Mouse (Mus musculus) gastrocnemius, adult 2 months (tissue): ENCODE data around the gene Mtap. TPM values are rescaled to one million over a fixed set of nuclear protein-coding genes. Genes with fewer than 3 reads are reported as not detected.

Source experiments
- DNase-seq: peaks from one replicate; pipeline ENCODE4 v3.0.0; 2022
- H3K27ac ChIP-seq: fragments of 200-600 bp; 2 replicates; pipeline ENCODE4 v1.8.1; 2022; ENCODE audit warnings: mild to moderate bottlenecking
- H3K4me3 ChIP-seq: fragments of 200-600 bp; 2 replicates; pipeline ENCODE4 v1.8.1; 2022; ENCODE audit warnings: mild to moderate bottlenecking, moderate library complexity
- CTCF ChIP-seq: fragments of 200-600 bp; IDR thresholded peaks from 2 replicates; pipeline ENCODE4 v1.8.1; 2022; ENCODE audit warnings: antibody characterized with exemption, mild to moderate bottlenecking, moderate library complexity
- intact Hi-C: fragments of 180-260 bp; cut with DNase I; formaldehyde crosslinking; loops from one replicate; pipeline ENCODE4 v1.15.1; 2025
- total RNA-seq, 2 experiments: library from RNA; stranded (reverse); gene quantifications; 2 replicates each; pipeline ENCODE4 v1.2.3; 2021

Gene Mtap
- total RNA-seq, 2 experiments from 2014 or later, result 13.9 to 15.3 TPM

DNA sequence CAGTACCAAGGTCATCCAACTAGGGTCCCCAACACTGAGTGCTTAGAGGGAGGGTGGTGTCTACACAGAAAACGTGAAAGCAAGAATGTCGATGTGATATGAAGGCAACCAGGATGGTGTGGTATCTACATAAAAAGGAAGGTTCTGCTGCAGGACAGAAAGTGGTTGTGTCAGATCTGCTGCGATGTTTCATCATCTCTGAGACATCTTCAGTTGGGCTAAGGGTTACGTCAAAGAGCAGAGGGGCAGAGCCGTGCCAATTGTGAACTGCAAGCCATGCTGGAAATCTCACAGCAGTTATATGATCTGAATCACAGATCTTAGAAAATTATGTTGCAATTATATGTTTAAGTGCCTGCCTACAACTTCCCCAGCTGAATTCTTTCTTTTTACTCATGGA lies 16.6 kb upstream of the Mtap start:
- no peak for DNase-seq
- no peak overlapping the region for H3K27ac ChIP-seq
- TF ChIP-seq CTCF, result no peak
- H3K4me3 ChIP-seq, result no peak overlapping the region
- intact Hi-C loops, result no loop called here

DNA sequence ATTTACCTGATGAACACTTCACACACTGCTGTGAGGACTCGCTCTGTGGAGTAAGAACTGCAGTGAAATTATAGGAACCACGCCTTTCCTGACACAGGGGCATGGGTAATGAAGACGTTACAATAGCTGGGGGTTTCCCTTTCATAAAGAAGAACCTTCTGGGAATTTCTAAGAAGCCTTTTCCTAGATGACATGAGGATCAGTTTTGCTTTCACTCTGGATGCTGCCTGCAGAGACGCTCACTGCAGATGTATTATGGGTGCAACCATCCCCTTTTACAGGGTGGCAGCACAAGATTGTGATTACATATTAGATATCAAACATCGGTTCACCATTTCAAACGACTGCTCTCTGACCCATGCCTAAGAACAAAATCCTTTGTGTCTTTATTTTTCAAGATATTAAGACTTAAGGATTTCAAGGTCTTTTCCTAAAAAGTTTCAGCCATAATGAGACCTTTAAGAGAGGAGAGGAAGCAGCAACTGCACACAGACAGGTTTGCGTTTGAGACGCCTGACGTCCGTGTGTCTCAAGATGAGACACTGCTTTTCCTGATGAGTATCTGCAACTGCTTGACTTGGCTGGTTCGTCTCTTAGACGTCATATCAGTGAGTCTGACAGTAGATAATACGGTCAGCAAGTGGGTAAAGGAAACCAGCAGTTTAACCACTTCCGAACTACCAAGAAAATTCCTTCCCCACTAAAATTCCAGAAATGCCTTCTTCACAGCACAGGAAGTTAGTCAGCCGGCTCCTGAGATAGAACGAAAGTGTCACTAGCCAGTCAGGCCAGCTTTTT lies 13.3 kb upstream of the Mtap start:
- DNase-seq, result no peak
- Histone ChIP-seq H3K4me3 (peak overlapping the region; percentile 17; the same call in 1 of the 2 replicates), H3K27ac (no peak overlapping the region)
- no peak for TF ChIP-seq CTCF
- intact Hi-C loops, result no loop called here

- intact Hi-C loops, result no loop called here
- no peak for TF ChIP-seq CTCF
These were observed 9.2 kb upstream of the Mtap start for GRCm38 (mm10) chr4:89127674-89128073.

DNA sequence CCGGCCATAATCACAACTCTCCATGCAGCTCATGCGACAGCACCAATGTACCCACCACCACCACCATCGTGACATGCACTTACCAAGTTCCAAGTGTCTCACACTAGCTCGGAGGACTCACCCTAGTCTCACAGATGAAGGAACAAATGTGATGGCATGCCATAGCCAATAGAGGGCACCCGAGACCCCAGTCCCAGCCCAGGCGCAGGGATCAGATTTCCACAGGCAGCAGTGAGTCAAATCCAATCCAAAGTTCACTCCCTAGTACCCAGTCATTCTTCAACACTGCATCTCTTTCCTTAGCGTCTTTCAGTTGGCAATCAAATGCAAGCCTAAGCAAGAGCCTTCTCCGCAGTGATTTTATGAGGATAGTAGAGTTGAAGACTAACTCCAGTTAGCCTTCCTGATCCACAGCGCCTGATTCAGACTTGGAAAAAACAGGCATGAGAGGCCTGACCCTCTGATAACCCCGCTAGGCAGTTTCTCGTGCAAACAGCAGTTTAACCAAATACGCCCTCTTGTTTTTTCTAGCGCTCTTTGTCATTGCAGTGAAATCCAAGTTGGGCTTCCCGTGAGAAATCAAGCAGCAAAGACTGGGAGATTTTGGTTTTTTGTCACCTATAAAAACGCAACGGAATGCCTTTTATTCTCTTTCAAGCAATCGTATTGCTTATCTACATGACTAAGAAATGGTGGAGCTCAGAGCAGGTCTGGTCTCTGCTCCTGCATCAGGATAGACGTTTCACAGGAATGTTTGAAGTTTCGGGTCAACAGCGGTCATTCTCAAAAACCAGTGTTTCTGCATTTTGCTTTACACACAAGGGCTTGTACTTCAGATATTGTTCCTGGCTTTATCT lies 8.6 kb upstream of the Mtap start:
- intact Hi-C loops, result no loop called here
- no peak overlapping the region for H3K27ac ChIP-seq
- peak; percentile 64 for TF ChIP-seq CTCF
- H3K4me3 ChIP-seq, result no peak overlapping the region
- peak; percentile 41 for DNase-seq

More at GRCm38 (mm10) chr4:89127674-89128073, 9.2 kb upstream of the Mtap start:
- no peak overlapping the region for H3K27ac ChIP-seq
- H3K4me3 ChIP-seq, result no peak overlapping the region
- DNase-seq, result no peak

DNA sequence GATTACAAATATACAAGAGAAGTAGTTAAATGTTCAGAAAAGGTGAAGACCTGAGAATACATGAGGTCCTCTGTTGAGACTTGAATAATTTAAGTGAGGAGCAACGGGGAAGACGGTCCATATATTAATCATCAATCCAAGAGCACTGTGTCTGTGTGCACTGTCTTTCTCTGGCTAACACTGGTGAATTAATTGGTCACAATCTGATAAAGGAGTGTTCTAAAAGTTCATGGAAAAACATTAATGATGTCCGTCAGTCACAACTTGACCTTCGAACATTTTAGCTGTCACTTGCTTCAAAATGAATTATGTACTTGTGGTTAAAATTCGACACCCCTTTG lies 8.0 kb upstream of the Mtap start:
- TF ChIP-seq CTCF, result no peak
- no peak overlapping the region for H3K27ac ChIP-seq
- no peak for DNase-seq
- no peak overlapping the region for H3K4me3 ChIP-seq
- intact Hi-C loops, result loop anchor here (1.0 kb wide), 1 partner anchor 257 kb away; no protein-coding TSS in a partner anchor

DNA sequence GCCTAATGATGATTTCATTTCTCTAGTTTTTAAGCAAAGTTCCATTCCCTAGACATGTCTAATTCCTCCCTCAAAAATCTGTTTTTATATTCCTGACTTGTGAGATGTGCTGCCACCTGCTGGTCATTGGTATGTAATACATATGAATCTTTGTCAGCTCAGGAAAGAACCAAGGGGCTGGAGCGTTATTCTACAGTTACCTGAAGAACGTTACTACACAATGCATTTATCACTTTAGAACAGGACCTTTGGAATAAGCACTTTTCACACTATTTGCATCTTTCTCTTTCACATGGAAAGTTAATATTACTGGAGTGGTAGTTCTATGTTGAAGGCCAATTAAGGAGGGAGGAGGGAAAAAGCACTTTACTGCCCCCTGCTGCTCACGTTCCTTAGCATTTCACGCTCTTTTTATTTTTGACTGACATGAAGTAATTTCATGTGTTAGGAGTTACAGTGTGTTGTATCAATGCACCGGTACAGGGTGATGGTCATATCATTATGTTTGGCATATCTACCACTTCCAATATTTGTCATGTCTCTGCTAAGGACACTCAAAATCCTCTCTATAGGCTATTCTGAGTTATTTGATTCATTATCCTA lies 7.5 kb upstream of the Mtap start:
- peak; percentile 71 for TF ChIP-seq CTCF
- intact Hi-C loops, result loop anchor here (1.0 kb wide), 1 partner anchor 257 kb away; no protein-coding TSS in a partner anchor
- Histone ChIP-seq H3K27ac (no peak overlapping the region), H3K4me3 (peak overlapping the region; percentile 52)
- peak; percentile 56 for DNase-seq

- intact Hi-C loops, result no loop called here
- Histone ChIP-seq H3K4me3 (no peak overlapping the region), H3K27ac (no peak overlapping the region)
- DNase-seq, result no peak
- TF ChIP-seq CTCF, result no peak
These were observed 5.1 kb upstream of the Mtap start for GRCm38 (mm10) chr4:89131795-89132194.

GRCm38 (mm10) chr4:89136356-89136755 lies 566 bp upstream of the Mtap start:
- peak overlapping the region; percentile 90 for H3K27ac ChIP-seq
- intact Hi-C loops, result loop anchor here (5.0 kb wide), 1 partner anchor 199 kb away; no protein-coding TSS in a partner anchor
- no peak for DNase-seq
- TF ChIP-seq CTCF, result no peak
- H3K4me3 ChIP-seq, result peak overlapping the region; percentile 85

DNA sequence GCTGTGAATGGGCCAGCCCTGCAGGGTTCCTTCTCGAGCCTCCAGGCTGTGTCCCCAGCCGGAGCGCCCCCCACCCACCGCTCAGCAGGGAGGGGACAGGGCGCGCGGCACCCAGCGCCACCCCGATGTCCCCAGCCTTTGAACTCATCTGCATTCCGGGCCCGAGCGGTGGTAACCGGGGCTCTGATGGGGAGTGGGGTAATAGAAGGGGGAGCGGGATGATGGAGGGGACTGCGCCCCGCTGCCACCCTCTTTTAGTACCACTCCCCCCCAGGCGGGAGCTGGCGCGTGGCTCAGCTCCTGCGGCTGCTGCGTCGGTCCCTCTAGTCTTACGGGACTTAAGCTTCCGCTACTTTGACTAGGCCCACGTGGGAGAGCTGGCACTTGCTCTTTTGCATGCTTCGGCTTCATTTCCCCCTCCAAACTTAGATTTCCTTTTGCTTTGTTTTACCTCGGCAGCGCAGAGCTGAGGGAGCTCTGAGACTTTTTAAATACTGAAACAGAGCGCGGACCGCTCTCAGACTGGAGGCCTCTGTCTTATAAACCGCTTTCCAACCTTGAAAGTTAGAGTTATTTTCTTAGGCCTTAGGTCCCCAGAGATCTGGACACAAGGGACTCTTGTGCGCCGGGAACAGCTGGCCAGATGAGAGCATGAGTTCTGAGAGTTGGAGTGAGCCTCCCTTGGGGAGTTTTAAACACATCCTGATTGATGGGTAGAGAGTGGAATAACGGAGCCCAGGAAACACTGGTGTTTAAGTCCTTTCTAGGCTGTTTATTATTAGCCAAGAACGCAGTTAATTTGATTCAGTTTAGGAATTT lies 829 bp downstream of the Mtap start:
- no peak for TF ChIP-seq CTCF
- intact Hi-C loops, result loop anchor here (5.0 kb wide), 1 partner anchor 200 kb away; no protein-coding TSS in a partner anchor
- DNase-seq, result peak; percentile 64

DNA sequence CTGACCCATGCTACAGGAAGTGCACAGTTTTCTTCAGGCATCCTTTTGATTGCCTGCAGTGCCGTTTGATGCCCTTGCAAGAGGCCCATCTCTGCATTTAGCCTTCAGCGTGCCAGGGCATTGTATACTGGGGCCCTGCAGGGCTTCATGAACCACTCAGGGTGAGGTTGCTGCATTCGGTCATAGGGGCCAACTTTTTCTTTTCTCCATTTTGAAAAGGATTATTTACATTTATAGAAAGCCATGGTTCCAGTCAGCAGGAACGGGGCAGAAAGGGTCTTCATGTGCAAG lies 1.4 kb downstream of the Mtap start:
- DNase-seq, result no peak
- intact Hi-C loops, result loop anchor here (5.0 kb wide), 1 partner anchor 201 kb away; no protein-coding TSS in a partner anchor
- no peak for TF ChIP-seq CTCF
- H3K27ac ChIP-seq, result peak overlapping the region; percentile 90
- H3K4me3 ChIP-seq, result peak overlapping the region; percentile 85

More for the DNA sequence above, 829 bp downstream of the Mtap start:
- H3K4me3 ChIP-seq, result peak overlapping the region; percentile 85
- peak overlapping the region; percentile 90 for H3K27ac ChIP-seq

GRCm38 (mm10) chr4:89140832-89141231 lies 3.9 kb downstream of the Mtap start:
- DNase-seq, result peak; percentile 76
- intact Hi-C loops, result no loop called here
- no peak for TF ChIP-seq CTCF
- Histone ChIP-seq H3K4me3 (no peak overlapping the region), H3K27ac (no peak overlapping the region)

GRCm38 (mm10) chr4:89145409-89145808 lies 8.5 kb downstream of the Mtap start:
- no peak overlapping the region for H3K4me3 ChIP-seq
- no peak; the same call in 1 of the 2 replicates for TF ChIP-seq CTCF
- peak; percentile 77 for DNase-seq
- intact Hi-C loops, result loop anchor here (1.0 kb wide), 1 partner anchor 379 kb away; no protein-coding TSS in a partner anchor
- H3K27ac ChIP-seq, result no peak overlapping the region
